Mouse (Mus musculus) cerebellum, adult 2 months (tissue): ENCODE data around the gene Mfsd6.

Experiments
- CTCF ChIP-seq: fragments of 200-500 bp; IDR thresholded peaks from 2 replicates; pipeline ENCODE4 v1.5.1; 2011; ENCODE audit warnings: low read depth, mild to moderate bottlenecking, control low read depth, low read length, moderate library complexity, borderline replicate concordance; ENCODE audit not compliant: insufficient read depth
- POLR2A ChIP-seq: fragments of 200-500 bp; IDR thresholded peaks from 2 replicates; pipeline ENCODE4 v1.6.1; 2011; ENCODE audit warnings: low read length, control low read depth, borderline replicate concordance; ENCODE audit not compliant: insufficient read depth

GRCm38 (mm10) chr1:52742567-52742966, 15.3 kb upstream of the Mfsd6 start:
- TF ChIP-seq POLR2A (no peak), CTCF (no peak)
